Mouse (Mus musculus) bone marrow, adult 2 months (tissue): ENCODE measurements around the gene Mtcl1. TPM values are rescaled to one million over a fixed set of nuclear protein-coding genes. Genes with fewer than 3 reads are reported as not detected.

Experiments used
- H3K27ac ChIP-seq: fragments of 200-500 bp; 2 replicates; pipeline ENCODE4 v1.5.1; 2012; ENCODE audit warnings: low read depth, mild to moderate bottlenecking, control low read depth, inconsistent platforms, low read length; ENCODE audit not compliant: control insufficient read depth, poor library complexity, insufficient read depth
- H3K4me1 ChIP-seq: fragments of 200-500 bp; 2 replicates; pipeline ENCODE4 v1.6.1; 2011; ENCODE audit warnings: low read length; ENCODE audit not compliant: control insufficient read depth, insufficient read depth
- H3K4me3 ChIP-seq: fragments of 200-500 bp; replicated peaks from 2 replicates; pipeline ENCODE3; 2011; ENCODE audit warnings: mild to moderate bottlenecking, low read depth, low read length, control low read depth; ENCODE audit not compliant: control insufficient read depth
- CTCF ChIP-seq: fragments of 200-500 bp; IDR thresholded peaks from 2 replicates; pipeline ENCODE4 v1.5.1; 2011; ENCODE audit warnings: low read length, control low read depth; ENCODE audit not compliant: control insufficient read depth, insufficient read depth
- POLR2A ChIP-seq: fragments of 200-500 bp; IDR thresholded peaks from 2 replicates; pipeline ENCODE4 v1.6.1; 2011; ENCODE audit warnings: low read depth, mild to moderate bottlenecking, control low read depth, low read length, borderline replicate concordance; ENCODE audit not compliant: control insufficient read depth
- WGBS: fragments of 180-500 bp; shearing (Covaris S2); methylation state at CpG from one replicate; pipeline ENCODE4 v1.1.7; 2018; 5-methylcytosine and 5-hydroxymethylcytosine counted together
- polyA plus RNA-seq: library from polyadenylated mRNA; stranded (reverse); fragments of >200 nt; gene quantifications from 2 replicates; pipeline ENCODE4 v1.2.4, GENCODE M21; 2011; ENCODE audit warnings: low replicate concordance; ENCODE audit not compliant: missing spikeins, insufficient read depth, insufficient read length

The Mtcl1 gene
- polyA plus RNA-seq, 1 experiment: 4.2 TPM

DNA sequence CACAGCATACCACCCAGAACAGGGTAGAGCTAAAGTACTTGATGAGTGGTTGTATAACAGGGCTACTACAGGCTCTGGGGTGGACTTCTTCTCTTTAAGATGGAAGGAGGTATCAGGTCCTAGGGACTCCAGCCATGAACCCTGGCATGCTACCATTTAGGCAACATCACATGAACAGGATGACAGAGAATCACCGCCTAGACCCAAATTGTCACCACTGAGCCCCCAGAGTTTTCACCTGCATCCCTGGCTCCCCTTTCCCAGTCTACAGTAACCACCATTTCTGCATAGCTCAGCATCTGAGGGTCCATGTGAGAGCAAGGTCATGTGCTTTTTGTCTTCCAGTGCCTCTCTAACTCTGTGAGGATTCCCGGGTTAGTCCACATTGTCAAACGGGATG, 124.7 kb downstream of the Mtcl1 start:
- Histone ChIP-seq H3K4me3 (no peak overlapping the region), H3K27ac (no peak overlapping the region), H3K4me1 (no peaks in the 10 kb centered on the region)
- TF ChIP-seq POLR2A: no peak
- TF ChIP-seq CTCF: no peak
- WGBS: 82% methylated on average over 3 of the region's 3 CpGs

DNA sequence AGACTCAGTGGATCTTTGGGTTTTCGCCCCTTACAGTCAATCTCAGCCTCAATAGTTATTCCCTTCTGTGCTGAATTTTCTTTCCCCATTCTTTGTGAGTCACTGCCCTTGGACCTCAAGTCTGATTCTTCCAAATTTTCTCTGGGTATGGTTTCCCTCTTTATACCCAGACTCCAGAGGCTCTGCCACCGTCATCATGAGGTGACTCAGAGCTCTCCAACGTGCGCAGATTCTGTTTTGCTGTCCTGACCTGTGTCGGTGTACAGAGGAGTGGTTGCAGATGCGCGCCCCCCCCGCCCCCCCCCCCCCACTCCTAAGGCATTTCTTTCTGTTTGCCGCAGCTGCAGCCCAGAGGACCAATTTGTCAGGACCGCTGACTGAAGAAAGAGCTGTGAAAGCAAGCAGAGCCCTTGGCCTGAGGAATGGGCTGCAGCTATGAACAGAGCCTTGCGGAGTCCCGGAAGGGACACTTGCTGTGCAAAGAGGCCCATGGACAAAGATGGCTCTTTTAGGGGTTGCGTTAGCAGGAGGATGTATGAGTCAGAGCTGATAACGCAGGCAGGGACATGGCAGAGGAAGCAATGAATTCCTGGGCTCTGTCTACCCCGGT, 126.8 kb downstream of the Mtcl1 start:
- TF ChIP-seq CTCF (no peak), POLR2A (no peak)
- WGBS: 61% methylated on average over 15 of the region's 15 CpGs
- H3K27ac ChIP-seq: no peak overlapping the region
- no peak overlapping the region for H3K4me3 ChIP-seq
- no peaks in the 10 kb centered on the region for H3K4me1 ChIP-seq

- 83% methylated on average over 14 of the region's 14 CpGs for WGBS
- no peaks in the 10 kb centered on the region for H3K4me1 ChIP-seq
- no peak for TF ChIP-seq POLR2A
- no peak for TF ChIP-seq CTCF
These were observed 127.6 kb downstream of the Mtcl1 start for GRCm38 (mm10) chr17:66321933-66322332.

DNA sequence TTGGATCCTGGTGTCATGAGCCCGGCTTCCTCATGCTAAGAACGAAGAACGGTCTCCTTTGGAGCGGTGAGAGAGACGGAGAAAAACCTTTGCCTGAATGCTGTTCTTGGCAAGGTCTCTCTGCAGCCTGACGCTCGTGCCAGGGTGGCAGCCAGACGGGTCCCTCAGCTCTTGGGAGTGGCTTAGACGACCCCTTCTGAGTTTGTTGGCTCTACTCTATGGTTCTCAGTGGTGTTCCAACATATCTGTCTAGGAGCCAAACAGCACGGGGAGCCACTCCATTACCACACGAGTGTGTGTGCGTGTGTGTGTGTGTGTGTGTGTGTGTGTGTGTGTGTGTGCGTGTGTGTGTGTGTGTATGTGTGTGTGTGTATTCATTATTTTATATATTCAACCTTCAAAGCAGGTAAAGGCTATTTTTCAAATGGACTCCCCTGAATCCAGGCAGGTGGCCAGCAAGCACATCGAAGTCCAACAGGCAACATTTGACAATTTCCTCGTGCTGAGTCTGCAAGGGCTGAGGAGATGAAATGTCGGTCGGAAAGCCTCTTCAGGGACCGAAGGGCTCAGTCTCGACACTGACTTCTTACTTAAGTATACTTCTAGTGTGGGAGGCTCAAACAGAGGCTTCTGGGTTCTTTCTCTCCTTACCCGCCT, 128.7 kb downstream of the Mtcl1 start:
- 80% methylated on average over 20 of the region's 20 CpGs for WGBS
- H3K4me3 ChIP-seq: no peak overlapping the region
- TF ChIP-seq CTCF: no peak
- no peak for TF ChIP-seq POLR2A
- H3K27ac ChIP-seq: no peak overlapping the region
- H3K4me1 ChIP-seq: no peaks in the 10 kb centered on the region

More at GRCm38 (mm10) chr17:66321933-66322332, 127.6 kb downstream of the Mtcl1 start:
- Histone ChIP-seq H3K4me3 (no peak overlapping the region), H3K27ac (no peak overlapping the region)

GRCm38 (mm10) chr17:66318031-66318430, 131.5 kb downstream of the Mtcl1 start:
- Histone ChIP-seq H3K27ac (no peak overlapping the region), H3K4me1 (no peaks in the 10 kb centered on the region), H3K4me3 (no peak overlapping the region)
- TF ChIP-seq CTCF (no peak), POLR2A (no peak)
- WGBS: 74% methylated on average over 3 of the region's 3 CpGs

DNA sequence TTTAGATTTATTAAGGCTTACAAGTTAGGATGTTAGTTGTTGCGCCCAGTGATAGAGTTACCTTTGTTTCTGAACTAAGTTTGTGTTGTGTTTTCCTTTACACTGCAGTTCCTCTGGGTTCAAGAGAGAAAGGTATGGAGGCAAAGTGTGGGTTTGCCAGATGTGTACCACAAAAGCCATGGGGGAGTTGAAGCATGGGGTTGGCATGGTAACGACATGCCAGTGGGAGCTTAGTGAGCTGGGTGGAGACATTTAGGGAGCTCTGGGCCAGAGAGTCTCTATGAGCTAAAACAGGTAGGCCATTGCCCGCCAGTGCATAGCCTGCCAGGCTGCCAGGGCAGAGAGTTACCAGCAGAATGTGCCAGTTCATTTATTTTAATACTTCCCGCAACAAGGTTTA, 132.0 kb downstream of the Mtcl1 start:
- no peaks in the 10 kb centered on the region for H3K4me1 ChIP-seq
- no peak overlapping the region for H3K27ac ChIP-seq
- 90% methylated on average over 4 of the region's 4 CpGs for WGBS
- no peak overlapping the region for H3K4me3 ChIP-seq
- TF ChIP-seq POLR2A (no peak), CTCF (no peak)

DNA sequence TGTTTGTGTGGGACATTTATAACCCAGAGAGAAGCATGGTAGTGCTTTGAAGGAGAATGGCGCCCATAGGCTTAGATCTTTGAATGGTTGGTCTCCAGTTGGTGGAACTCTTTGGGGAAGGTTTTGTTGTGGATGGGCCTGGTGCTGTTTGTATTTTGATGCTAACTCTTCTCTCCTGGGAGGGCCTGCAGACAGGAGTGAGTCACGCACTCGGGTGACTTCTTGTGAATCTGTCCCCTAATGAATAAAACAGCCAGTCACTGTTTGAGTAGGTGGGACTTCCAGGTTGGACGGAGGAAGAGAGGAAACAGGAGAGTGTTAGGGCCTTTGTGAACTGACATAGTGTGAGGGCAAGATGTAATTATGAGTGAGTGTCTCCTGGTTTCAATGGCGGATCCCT, 132.4 kb downstream of the Mtcl1 start:
- WGBS: 87% methylated on average over 5 of the region's 5 CpGs
- Histone ChIP-seq H3K27ac (no peak overlapping the region), H3K4me3 (no peak overlapping the region), H3K4me1 (no peaks in the 10 kb centered on the region)
- TF ChIP-seq CTCF (no peak), POLR2A (no peak)

- WGBS: 24% methylated on average over 10 of the region's 10 CpGs
- Histone ChIP-seq H3K4me3 (no peak overlapping the region), H3K27ac (no peak overlapping the region), H3K4me1 (no peaks in the 10 kb centered on the region)
- TF ChIP-seq CTCF: no peak
These were observed 134.1 kb downstream of the Mtcl1 start for GRCm38 (mm10) chr17:66315451-66315850.

GRCm38 (mm10) chr17:66314566-66315285, 134.8 kb downstream of the Mtcl1 start:
- H3K4me3 ChIP-seq: no peak overlapping the region
- WGBS: 60% methylated on average over 13 of the region's 13 CpGs
- no peaks in the 10 kb centered on the region for H3K4me1 ChIP-seq
- no peak overlapping the region for H3K27ac ChIP-seq
- TF ChIP-seq POLR2A: no peak
- TF ChIP-seq CTCF: no peak
